Mouse (Mus musculus) E14TG2a.4 (cell line): ENCODE measurements around the gene Dlk2.

Source experiments
- H3K27me3 ChIP-seq: 2 replicates; pipeline ENCODE4 v1.6.1; 2014; ENCODE audit warnings: low read length, control low read depth; ENCODE audit not compliant: insufficient read depth
- H3K36me3 ChIP-seq: 2 replicates; pipeline ENCODE4 v1.6.1; 2014; ENCODE audit warnings: low read length, control low read depth; ENCODE audit not compliant: insufficient read depth
- H3K4me1 ChIP-seq: replicated peaks from 2 replicates; pipeline ENCODE4 v1.6.1; 2014; ENCODE audit warnings: low read depth, low read length, control low read depth
- H3K4me3 ChIP-seq: replicated peaks from 2 replicates; pipeline ENCODE4 v1.5.1; 2014; ENCODE audit warnings: mild to moderate bottlenecking, low read length
- H3K9me3 ChIP-seq: 2 replicates; pipeline ENCODE4 v1.6.1; 2014; ENCODE audit warnings: low read length, control low read depth
- CTCF ChIP-seq: conservative IDR thresholded peaks from 2 replicates; pipeline ENCODE4 v1.5.1; 2014; ENCODE audit warnings: low read length
- NANOG ChIP-seq: IDR thresholded peaks from 2 replicates; pipeline ENCODE4 v1.6.1; 2014; ENCODE audit warnings: borderline replicate concordance, low read length, mixed read lengths
- POU5F1 ChIP-seq: IDR thresholded peaks from 2 replicates; pipeline ENCODE4 v1.6.1; 2014; ENCODE audit warnings: low read length, borderline replicate concordance

Gene Dlk2

GRCm38 (mm10) chr17:46315813-46316212 is 18.6 kb downstream of the Dlk2 start:
- peaks cover 36% of the 10 kb centered on the region for H3K36me3 ChIP-seq
- peaks cover 30% of the 10 kb centered on the region for H3K4me1 ChIP-seq
- H3K9me3 ChIP-seq: no peaks in the 10 kb centered on the region
- H3K4me3 ChIP-seq: no peak overlapping the region
- H3K27me3 ChIP-seq: no peaks in the 10 kb centered on the region
- TF ChIP-seq NANOG (no peak), CTCF (no peak), POU5F1 (no peak)

DNA sequence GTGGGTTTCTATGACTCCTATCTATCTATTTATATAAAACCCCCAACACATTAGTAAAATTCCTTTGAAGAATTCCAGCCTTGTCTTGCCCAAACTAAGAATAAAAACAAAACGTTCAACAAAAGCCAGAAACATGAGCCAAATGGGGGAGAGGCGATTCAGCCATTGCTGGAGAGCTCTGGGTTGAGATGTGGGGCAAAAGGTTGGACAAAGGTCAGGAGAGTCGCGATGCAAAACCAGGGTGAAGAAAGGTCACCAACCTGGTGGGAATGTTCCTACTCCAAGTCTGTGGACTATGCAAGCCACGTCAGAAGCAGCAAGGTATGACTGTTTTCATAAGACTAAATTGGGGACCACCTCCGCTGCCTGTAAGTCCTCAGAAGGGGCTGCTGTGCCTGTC is 23.3 kb downstream of the Dlk2 start:
- H3K4me1 ChIP-seq: peaks cover 29% of the 10 kb centered on the region
- no peaks in the 10 kb centered on the region for H3K27me3 ChIP-seq
- H3K4me3 ChIP-seq: no peak overlapping the region
- peaks cover 40% of the 10 kb centered on the region for H3K36me3 ChIP-seq
- H3K9me3 ChIP-seq: no peaks in the 10 kb centered on the region
- TF ChIP-seq CTCF: no peak
- TF ChIP-seq NANOG: no peak
- no peak for TF ChIP-seq POU5F1

- peaks cover 39% of the 10 kb centered on the region for H3K36me3 ChIP-seq
- H3K27me3 ChIP-seq: no peaks in the 10 kb centered on the region
- H3K4me1 ChIP-seq: peaks cover 34% of the 10 kb centered on the region
- TF ChIP-seq CTCF: no peak
- no peak for TF ChIP-seq NANOG
- no peak for TF ChIP-seq POU5F1
- H3K9me3 ChIP-seq: no peaks in the 10 kb centered on the region
- H3K4me3 ChIP-seq: no peak overlapping the region
Observed at GRCm38 (mm10) chr17:46322046-46322823, 25.0 kb downstream of the Dlk2 start.

DNA sequence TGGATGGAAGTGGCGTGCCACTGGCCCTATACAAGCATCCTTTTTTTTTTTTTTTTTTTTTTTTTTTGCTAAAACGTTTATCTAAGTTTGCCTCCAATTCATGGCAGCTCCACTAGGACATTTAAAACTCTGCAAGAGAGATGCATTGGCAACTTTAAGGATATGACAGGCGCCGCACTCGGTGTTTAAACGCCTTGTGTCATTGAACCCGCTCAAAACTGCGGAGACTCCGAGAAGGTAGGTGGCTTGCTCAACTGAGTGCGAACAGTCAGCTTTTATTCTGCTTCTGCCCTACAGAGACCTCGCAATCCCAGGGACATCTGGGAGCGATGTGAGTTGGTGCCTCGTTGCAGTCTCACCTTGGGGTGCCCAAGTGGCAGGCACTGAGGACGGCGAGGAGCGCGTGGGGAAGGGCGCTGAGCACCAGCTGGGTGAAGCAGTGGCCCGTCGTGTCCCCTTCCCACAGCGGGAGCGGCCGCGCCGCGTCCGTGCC is 30.2 kb downstream of the Dlk2 start:
- Histone ChIP-seq H3K9me3 (no peaks in the 10 kb centered on the region), H3K4me3 (peak overlapping the region; percentile 92), H3K4me1 (peaks cover 37% of the 10 kb centered on the region), H3K36me3 (peaks cover 21% of the 10 kb centered on the region), H3K27me3 (no peaks in the 10 kb centered on the region)
- no peak for TF ChIP-seq CTCF
- no peak for TF ChIP-seq POU5F1
- no peak for TF ChIP-seq NANOG

DNA sequence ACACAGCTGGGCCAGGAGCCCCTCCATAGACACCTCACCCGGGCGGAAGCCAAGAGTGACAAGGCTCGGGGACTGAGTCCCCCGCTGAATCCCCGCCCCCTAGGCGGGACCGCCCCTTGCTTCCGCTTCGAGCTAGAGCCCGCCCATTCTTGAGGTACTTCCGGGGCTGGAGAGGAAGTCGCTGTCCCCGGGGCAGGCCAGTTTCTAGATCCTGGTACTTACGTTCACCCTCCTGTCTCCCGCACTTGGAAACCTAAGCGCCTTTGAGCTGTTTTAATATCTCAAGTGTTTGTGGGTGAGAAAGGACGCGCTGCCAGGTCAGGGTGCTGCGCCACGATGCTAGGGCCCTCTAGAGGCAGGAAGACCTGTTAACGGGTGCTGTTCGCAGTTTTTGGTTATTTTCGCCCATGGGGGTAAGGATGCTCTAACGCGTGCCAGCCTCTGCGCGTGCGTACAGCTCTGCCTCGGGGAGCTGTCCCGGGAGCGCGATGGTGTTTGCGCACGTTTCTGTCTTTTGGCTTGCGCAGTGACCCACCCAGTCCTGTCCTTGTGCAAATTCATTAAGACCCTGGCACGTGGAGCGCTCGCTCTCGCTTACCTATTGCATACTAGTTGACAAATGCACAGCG is 30.8 kb downstream of the Dlk2 start, which contains the start of gene Abcc10:
Gene Abcc10, minus strand, starts transcription at position 447 of the 629 bp plus-strand sequence.
- H3K9me3 ChIP-seq: no peaks in the 10 kb centered on the region
- TF ChIP-seq POU5F1 (no peak), NANOG (no peak), CTCF (no peak)
- peaks cover 17% of the 10 kb centered on the region for H3K36me3 ChIP-seq
- peak within 1 kb of the TSS; percentile 92 for H3K4me3 ChIP-seq
- no peaks in the 10 kb centered on the region for H3K27me3 ChIP-seq
- H3K4me1 ChIP-seq: peaks cover 37% of the 10 kb centered on the region

DNA sequence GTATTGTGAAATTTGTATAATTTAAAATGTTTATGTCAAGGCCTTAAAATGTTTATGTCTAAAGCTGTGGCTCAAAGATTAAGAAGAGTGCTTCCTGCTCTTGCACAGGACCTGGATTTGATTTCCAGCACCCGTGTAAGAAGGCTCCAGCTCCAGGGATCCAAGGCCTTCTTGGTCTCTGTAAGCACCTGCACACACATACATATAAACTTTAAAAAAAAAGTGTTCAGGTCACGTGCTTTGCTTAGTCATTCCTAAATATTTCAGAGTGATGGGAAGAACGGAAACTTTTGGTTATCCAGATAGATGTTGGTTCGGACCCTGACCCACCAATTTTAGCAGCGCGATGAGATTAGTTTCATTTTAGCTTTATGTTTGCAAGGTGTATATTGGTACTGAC is 31.5 kb downstream of the Dlk2 start:
- Histone ChIP-seq H3K36me3 (peaks cover 10% of the 10 kb centered on the region), H3K4me3 (peak overlapping the region; percentile 92), H3K9me3 (peaks cover 5% of the 10 kb centered on the region), H3K27me3 (no peaks in the 10 kb centered on the region), H3K4me1 (peaks cover 37% of the 10 kb centered on the region)
- no peak for TF ChIP-seq POU5F1
- TF ChIP-seq NANOG: no peak
- no peak for TF ChIP-seq CTCF

- Histone ChIP-seq H3K4me1 (no peaks in the 10 kb centered on the region), H3K27me3 (peaks cover 3% of the 10 kb centered on the region; the same call in 1 of the 2 replicates), H3K4me3 (no peak overlapping the region), H3K9me3 (peaks cover 8% of the 10 kb centered on the region), H3K36me3 (no peaks in the 10 kb centered on the region)
- TF ChIP-seq CTCF: peak; percentile 59
- TF ChIP-seq NANOG: no peak
- TF ChIP-seq POU5F1: no peak
Observed at GRCm38 (mm10) chr17:46336475-46336874, 39.3 kb downstream of the Dlk2 start.

DNA sequence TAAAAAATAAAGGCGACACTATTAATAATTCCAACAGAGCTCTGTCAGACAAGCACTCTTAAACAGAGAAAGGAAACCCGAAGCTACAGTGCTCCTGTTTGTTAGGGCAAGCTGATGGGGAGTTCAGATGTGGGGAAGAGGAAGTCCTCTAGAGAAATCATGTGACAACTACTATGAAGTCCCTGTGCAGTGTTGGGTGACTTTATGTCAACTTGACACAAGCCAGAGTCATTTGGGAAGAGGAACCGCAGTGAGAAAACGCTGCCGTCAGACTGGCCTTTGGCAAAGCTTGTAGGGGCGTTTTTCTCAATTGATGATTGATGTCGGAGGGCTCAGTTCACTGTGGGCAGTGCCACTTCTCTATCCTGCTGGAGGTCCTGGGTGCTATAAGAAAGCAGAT is 44.0 kb downstream of the Dlk2 start:
- no peak for TF ChIP-seq CTCF
- no peak for TF ChIP-seq POU5F1
- no peak for TF ChIP-seq NANOG
- no peak overlapping the region for H3K4me3 ChIP-seq
- H3K4me1 ChIP-seq: no peaks in the 10 kb centered on the region

More for the DNA sequence above, 44.0 kb downstream of the Dlk2 start:
- peaks cover 35% of the 10 kb centered on the region for H3K9me3 ChIP-seq
- no peaks in the 10 kb centered on the region for H3K27me3 ChIP-seq
- H3K36me3 ChIP-seq: no peaks in the 10 kb centered on the region
